Mouse (Mus musculus) gonadal fat pad, adult 2 months (tissue): ENCODE measurements around the gene Cdkal1. TPM values are rescaled to one million over a fixed set of nuclear protein-coding genes. Genes with fewer than 3 reads are reported as not detected.

ENCODE experiments used
- DNase-seq: peaks from one replicate; pipeline ENCODE4 v3.0.0-alpha.2; 2012; ENCODE audit warnings: low read depth
- polyA plus RNA-seq: library from polyadenylated mRNA; depleted of rRNA; stranded (reverse); fragments of >200 nt; gene quantifications from 2 replicates; pipeline ENCODE4 v1.2.3, GENCODE M21; 2012

Gene Cdkal1
- polyA plus RNA-seq, 1 experiment = 2.8 TPM

DNA sequence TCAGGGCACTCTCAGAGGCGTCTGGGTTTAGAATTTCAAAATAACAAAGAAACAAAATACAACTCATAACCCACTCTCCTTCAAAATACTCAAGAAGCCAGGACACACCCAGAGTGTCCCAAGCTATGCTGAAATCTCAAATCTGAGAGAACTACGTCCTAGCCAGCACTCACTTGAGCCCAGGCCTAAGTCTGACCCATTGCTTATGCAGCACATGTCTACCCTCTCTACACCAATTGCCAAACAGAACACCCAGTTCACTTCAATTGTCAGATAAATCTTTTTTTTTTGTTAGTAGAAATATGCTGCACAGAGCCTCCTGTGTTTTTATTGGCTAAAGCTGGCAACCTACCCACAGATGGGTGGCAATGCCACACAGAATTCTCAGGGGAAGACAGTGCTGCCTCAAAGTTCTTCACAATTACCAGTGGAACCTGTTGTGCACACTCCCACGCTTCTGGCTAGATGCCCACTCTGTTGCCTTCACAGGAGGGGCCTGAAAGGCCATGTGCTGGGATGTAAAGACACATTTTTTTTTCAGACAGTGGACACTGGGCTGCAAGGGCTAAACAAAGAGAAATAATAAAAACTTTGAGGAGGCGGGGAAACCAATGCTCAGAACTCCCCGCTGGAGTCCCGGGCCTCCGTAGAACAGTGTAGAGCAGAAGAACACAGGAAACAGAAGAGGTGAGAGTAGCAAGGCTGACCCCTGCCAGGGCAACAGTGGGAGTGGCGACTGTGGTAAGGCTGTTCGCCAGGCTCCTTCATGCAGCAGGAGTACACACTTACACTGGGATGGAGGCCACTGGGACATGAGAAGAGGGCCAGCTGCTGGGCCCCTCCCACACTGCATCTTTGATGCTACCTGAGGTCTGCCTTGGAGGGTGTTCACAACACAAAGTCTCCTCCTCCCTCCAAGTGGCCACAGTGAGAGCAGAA is 273.4 kb downstream of the Cdkal1 start:
- DNase-seq = peak; percentile 55

GRCm38 (mm10) chr13:29580780-29581179 is 274.7 kb downstream of the Cdkal1 start:
- no peak for DNase-seq

DNA sequence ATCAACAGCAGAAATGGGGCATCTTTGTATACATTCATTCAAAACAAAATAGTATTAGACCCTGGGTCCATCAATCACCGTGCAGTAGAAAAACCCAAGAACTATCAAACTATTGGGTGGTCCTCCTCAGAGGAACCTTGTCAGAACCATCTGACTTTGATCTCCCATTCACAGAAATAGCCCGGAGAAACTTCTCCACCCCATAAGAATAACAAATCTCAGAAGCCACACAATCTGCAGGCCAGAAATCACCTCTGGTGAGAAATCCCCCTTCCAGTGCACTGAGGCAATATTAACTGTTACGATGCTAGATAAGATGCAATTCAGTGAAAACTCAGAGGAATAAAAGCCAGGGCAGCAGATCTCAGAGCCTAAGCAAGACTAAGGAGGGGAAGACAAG is 275.5 kb downstream of the Cdkal1 start:
- DNase-seq = no peak

GRCm38 (mm10) chr13:29578621-29579020 is 276.9 kb downstream of the Cdkal1 start:
- no peak for DNase-seq

DNA sequence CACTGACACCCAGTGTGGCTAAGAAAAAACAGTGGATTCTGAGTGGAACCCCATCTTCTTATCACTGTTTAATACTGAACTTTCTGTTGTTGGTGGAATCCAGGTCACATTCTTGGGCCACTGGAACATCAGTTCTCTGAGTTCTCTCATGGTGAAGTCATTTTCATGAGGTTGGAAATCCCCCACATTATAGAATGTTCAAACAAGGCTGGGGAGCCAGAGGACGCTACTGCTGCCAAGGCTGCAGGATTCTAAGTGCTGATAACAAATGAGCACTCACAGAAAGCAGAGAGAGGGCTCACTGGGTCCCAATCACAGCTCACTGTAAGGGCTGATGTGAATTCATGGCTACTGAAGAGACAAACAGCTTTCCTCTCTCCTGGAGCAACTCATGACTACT is 280.7 kb downstream of the Cdkal1 start:
- DNase-seq = no peak

GRCm38 (mm10) chr13:29572477-29572876 is 283.0 kb downstream of the Cdkal1 start:
- no peak for DNase-seq

DNA sequence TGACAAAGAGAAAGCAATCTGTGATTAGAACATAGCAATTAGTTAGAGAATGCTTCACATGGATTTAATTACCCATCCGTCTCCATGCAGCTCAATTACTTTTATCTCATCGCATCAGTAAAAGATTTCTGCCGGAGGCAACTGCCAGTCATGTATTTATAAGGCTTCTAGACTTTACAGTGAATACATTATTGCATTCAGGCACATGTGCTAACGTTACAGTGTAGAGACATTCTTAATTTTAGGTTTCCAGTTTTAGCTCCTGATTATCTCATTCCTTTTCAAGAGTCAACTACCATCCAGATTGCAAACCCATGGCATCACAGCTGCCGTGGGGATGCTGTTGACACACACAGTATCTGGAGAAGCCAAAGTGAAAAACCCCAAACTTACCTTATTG is 289.8 kb downstream of the Cdkal1 start:
- DNase-seq = no peak

- DNase-seq = no peak
Observed at GRCm38 (mm10) chr13:29559188-29559587, 296.3 kb downstream of the Cdkal1 start.

DNA sequence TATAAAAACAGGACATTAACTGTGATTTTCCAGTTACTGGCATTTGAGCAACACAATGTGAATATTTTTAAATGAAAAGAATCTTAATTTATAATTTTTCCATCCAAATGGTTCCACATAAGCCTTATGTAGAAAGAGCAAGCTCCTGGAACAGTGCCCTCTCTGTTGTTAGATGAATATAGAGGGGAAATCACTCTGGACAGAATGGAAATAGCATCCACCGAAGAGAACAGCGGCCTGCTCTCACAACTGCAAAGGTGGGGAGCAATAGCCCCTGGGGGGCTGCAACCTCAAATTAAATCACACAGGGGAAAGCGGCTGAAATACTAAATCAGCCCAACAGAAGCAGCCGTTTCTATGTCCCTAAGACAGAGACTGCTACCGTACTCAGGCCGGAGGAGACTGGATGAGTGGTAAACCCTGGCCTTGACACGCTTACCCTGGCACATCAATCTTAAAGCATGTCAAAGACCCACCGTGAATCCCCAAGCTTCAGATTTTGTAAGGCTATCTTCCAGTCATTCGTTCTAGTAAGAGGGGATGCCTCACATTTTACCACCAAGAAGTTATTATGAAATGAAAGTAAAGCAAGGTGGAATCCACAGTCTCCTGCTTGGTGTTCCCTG is 300.2 kb downstream of the Cdkal1 start:
- DNase-seq = no peak

- no peak for DNase-seq
Observed at GRCm38 (mm10) chr13:29553792-29554191, 301.7 kb downstream of the Cdkal1 start.

GRCm38 (mm10) chr13:29552322-29552870 is 303.1 kb downstream of the Cdkal1 start:
- no peak for DNase-seq

GRCm38 (mm10) chr13:29550886-29551285 is 304.6 kb downstream of the Cdkal1 start:
- no peak for DNase-seq

- DNase-seq = no peak
Observed at GRCm38 (mm10) chr13:29550203-29550602, 305.3 kb downstream of the Cdkal1 start.

DNA sequence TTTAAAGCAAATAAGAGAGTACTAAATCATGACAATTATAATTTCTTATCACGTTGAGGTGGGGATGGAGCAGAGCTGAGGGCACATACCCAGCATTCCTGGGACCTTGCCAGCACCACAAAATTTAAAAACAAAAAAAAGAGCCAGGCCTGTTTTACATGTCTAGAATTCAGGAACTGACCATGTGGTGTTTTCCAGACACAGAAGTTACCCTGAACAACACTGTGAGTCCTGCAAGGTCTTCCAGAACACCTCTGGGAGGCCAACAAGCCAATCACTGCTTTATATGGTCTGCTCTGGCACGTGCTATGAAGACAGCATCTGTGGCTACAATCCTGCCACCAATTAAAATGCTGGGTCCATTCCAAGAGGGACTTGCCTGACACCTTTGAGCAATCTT is 305.7 kb downstream of the Cdkal1 start:
- DNase-seq = no peak

- no peak for DNase-seq
Observed at GRCm38 (mm10) chr13:29537906-29538305, 317.6 kb downstream of the Cdkal1 start.

DNA sequence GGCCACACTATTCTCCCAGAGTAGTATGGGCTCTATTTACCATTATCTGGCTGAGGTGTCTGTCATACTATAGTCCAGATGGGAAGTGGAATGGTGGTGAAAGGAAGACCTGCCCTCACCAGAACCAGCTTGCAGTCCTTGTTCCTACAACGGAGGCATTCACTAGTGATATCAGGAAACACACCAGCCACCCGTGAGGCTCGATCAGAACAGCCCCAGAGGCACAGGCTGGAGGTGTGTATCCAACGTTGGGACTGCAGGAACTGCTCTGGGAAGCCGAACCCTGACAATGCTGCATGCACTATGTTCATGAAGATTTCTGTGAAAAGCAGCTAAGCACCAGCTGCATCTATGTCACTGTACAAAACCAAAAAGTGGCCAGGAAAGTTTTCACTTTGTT is 321.9 kb downstream of the Cdkal1 start:
- DNase-seq = no peak

DNA sequence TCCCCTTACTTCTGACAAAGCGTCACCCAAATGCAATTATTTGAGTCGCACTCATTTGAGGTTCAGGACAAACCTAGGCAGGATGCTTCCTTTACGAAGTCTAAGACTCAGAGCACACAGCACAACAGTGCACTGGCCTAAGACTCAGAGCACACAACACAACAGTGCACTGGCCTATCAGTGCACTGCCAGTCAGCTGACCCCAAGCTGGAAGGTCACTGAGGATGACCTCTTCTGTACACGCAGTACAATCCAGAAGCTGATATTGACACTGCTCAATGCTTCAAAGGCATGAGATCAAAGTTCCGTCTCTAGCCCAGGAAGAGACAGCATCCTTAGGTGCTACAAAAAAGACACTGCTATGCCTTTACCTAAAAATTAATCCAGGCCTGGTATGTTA is 327.1 kb downstream of the Cdkal1 start:
- no peak for DNase-seq

DNA sequence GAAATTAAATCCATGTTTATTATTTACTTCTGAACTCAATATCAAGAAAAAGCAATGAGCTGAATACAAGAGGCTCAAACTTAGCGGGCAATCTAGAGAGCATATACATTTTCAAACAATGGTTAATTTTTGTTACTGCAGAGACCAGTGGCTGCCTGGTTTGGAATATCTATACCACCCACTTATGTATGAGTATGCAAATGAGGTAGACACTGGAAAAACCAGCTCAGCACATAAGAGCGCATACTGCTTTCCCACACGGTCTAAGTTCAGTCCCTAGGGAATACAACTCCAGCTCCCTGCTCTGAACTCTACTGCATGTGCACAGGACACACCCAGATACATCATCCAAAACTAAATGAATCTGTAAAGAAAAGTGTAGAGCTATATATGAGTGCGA is 334.2 kb downstream of the Cdkal1 start:
- no peak for DNase-seq

- DNase-seq = no peak
Observed at GRCm38 (mm10) chr13:29514071-29514470, 341.4 kb downstream of the Cdkal1 start.

DNA sequence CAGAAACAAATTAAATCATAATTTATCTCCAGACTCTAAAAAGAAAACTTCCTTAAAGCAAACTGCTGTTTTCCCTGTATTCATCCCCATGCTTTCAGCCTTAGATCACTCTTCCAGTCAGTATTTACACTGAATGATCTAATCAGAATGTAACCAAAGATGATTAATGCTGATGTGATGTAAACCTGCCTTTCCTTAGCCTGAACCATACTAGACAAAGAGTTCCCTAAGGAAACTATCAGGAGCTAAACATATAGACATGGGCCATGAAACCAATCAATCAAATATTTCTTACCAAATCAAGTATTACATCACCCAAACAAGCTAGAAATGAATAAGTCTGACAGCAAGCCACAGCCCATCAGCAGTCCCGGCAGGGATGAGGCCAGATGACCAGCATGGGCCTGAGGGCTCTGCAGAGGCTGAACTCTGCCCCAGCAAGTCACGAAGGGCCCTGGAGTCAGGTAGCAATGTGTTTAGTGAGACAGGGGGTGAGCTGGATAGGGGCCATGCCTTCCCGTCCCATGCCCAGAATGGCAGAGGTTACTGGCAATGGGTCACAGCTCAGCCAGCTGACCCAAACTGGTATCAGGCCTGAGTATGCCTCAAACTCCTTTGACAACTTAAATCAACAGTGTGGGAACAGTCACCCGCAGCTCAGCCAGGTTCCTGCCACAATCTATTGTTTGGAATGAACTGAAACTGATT is 350.5 kb downstream of the Cdkal1 start:
- DNase-seq = no peak

DNA sequence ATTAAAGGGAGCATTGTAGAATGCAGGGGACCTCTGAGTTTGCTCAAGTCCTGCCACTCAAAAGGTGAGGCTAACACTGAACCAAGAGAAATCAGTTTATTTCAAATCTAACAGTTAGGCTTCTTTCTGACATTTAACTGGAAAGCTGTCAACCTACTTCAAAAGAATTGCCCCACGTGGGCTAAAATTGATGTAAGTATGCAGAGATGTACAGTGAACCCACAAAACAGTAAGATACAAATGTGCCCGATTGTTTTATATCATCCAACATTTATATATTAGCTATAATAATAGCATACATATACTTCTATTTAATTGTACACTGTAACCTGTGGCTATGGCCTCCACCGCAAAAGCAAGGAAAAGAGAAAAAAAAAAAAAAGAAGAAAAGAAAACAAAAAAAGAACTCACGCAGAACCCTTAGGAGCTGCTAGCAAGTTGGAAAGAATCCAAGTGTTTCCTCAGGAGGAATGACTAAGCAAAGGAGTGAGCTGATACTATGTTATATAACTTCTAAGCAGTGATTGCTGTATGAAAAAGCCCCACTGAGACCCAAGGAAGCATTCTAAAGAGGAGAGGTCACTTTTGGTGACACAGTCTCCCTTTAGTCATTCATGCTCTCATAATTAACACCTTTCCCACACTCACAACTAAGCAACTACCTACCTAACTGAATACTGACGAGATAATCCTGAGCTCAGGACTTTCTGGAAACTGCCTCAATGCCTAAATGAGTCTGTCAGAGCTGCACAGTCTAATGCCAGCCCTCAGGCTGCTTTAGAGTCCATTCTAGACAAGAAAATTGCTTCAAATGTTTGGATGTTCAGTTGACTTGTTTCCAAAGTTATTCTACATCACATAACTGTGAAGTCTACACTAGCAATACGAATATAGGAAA is 352.1 kb downstream of the Cdkal1 start:
- DNase-seq = no peak
